Mouse (Mus musculus) gastrocnemius, postnatal 10 days (tissue): ENCODE results near the gene Cfdp1. TPM values are rescaled to one million over a fixed set of nuclear protein-coding genes. Genes with fewer than 3 reads are reported as not detected.
"Not testable (repeated sequence)": the region's sequence is repeated elsewhere in the genome, so short reads cannot be mapped to it uniquely, and the experiment has no call there.

Experiments
- DNase-seq: peaks from one replicate; pipeline ENCODE4 v3.0.0; 2021; ENCODE audit warnings: mixed read lengths
- total RNA-seq, 2 experiments: library from RNA; stranded (reverse); gene quantifications; 2 replicates each; pipeline ENCODE4 v1.2.3; 2021

Cfdp1 gene
- total RNA-seq, 2 experiments from 2014 or later = 33.3 to 43.3 TPM

DNA sequence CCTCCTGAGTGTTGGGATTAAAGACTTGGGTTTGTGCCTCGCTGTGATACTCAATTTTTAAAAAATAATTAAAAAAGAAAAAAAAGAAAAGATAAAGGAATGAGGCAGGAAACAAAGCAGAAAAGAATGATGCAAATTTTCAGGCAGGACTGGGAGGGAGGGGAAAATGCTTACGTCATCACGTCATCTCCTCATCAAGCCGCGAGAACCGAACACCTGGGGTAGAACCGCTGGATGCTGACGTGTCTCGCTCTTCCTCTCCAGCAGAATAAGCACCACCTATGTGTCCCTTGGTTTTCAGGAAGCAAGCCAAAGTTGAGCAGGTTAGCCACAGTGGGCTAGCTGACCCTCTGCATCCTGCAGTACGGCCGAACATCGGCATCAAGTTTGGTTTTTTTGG lies 1.9 kb upstream of the Cfdp1 start:
- DNase-seq = no peak

DNA sequence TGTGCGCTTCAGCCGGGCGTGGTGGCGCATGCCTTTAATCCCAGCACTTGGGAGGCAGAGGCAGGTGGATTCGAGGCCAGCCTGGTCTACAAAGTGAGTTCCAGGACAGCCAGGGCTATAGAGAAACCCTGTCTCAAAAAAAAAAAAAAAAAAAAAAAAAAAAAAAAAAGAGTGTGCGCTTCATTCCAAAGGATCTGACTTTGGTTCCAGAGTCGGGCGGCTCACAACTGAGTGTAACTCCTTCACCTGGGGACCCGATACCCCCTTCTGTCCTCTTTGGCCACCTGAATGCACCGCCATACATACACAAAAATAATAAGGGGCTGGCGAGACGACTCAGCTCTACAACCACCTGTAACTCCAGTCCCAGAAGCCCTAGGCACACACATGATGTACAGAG lies 872 bp downstream of the Cfdp1 start:
- not testable (repeated sequence) for DNase-seq

DNA sequence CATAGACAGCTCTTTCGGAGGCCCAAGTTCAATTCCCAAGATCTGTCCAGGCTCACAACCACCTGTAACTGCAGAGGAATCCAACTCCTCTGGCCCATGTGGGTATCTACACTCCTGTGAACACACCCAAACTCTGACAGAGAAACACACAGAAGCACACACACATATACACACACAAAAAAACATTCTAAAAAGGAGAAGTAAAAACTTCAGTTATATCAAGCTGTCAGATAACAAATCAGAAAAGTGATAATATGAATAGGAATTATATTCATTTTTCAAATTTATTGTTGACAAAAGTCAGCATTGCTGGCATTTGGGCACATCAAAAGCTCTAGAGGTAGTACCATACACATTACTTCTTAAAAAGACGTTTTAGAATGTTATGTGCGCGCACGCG lies 7.3 kb downstream of the Cfdp1 start:
- no peak for DNase-seq

DNA sequence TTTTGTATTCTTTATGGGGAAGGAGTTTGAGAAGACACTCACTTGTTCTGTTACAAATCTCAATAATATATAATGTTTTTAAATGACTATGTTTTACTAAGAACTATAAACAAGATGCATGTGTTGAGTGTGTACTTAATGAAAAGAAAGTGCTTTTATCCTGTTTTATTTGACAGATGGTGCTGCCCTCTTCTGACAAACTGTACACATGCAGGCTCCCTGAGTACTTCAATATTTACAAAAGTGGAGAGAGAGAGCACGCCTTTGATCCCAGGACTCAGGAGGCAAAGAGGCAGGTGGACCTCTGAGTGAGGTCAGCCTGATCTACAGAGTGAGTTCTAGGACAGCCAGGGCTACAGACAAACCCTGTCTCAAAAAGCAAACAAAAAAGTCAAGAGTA lies 18.6 kb downstream of the Cfdp1 start:
- DNase-seq = no peak

DNA sequence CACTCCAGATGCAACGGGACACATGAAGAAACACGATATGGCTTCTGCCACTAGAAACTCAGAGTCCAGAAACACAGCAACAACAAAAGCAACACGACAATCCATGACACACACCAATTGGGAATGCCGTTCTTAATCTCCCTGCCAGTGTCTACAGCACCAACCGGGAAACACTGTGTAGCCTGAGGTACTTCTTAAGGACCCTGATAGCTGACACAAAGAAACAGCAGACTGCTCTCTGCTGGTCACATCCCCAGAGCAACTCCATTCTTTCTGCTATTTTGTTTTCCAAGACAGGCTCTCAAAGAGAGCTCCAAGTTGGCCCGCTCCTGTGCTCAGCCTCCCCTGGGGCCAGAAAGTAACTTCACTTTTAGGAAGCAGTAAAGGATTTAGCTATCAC lies 20.1 kb downstream of the Cfdp1 start:
- DNase-seq = peak; percentile 20

DNA sequence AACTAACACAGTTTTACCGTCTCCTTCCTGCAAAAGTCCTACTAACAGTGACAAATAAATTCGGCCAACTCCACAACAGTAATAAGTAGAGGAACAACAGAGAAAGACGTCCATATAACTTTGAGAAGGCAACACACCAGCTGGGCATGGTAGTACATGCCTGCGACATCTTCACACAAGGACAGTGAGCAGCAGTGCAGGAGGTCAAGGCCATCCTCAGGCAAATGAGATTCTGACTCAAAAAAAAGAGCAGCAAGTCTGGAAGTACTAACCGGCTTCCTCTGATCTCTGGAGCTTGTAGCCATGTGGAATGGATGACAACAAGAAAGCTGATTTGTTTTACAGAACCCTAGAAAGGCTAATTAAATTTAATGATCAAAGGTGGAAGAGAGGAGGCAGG lies 21.1 kb downstream of the Cfdp1 start:
- no peak for DNase-seq

DNA sequence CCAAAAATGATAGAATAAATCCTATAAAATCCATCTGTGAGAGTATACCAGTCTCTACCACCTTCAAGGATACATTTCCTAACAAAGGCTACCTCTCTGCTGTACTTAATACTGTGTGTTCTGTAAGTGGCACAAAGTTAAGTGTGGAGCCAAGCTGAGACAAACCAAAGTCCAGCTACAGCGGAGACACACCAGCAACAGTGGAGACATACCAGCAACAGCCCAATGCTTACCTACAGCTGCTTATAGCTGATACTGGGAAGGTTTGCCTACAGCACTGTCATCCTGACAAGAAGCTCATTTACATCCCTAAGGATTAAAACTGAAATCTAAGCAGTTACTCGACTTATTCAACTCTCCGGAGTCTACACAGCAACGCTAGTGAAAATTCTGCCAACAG lies 22.1 kb downstream of the Cfdp1 start:
- no peak for DNase-seq

DNA sequence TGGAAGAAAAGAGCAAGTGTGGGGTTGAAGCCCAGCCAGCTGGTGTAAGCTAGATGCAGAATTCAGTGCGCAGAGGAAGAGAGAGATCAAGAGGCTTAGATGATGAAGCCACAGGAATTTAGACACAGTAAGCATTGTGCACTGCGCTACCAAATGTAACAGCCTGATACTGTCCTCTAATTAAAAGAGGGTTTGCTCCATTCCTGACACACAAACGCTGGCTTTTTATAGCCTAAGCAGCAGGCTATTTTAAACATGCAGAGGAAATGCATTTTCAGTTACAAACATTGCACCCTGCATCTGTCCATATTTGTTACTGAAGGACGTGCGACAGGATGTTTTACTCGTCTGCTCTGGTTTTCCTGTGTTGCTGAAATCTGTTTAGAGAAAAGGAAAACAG lies 25.5 kb downstream of the Cfdp1 start:
- no peak for DNase-seq

DNA sequence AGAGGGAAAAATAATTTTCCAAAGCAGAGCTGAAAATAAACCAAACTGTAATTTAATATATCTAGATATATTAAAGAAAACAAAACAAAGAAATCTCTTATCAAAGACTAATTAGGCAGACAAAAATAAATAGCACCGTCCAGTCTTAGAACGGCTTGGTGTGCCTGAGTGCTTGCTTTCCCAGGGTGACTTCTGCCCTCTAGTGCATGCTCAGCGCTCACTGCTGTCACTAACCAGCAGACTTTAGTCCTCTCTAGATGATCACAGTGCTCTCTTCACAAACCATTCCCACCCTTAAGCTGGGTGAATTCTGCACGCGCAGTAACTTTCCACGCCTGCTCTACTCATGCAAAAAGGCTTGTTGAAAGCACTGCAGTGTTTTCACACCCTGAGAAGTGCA lies 28.9 kb downstream of the Cfdp1 start:
- peak; percentile 31 for DNase-seq

DNA sequence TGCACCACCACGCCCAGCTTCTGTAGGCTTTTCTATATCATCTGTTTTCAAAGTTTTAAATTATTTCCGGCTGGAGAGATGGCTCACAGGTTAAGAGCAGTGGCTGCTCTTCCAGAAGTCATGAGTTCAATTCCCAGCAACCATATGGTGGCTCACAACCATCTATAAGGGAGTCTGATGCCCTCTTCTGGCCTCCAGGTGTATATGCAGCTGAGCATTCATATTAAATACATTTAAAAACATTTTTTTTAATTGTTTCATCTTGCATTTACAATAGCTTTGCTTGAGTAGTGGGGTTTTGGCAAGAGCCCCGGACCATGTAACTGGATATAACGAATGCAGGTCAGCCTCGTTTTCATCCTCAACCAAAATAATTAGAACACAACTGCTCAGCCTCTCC lies 29.8 kb downstream of the Cfdp1 start:
- DNase-seq = no peak

DNA sequence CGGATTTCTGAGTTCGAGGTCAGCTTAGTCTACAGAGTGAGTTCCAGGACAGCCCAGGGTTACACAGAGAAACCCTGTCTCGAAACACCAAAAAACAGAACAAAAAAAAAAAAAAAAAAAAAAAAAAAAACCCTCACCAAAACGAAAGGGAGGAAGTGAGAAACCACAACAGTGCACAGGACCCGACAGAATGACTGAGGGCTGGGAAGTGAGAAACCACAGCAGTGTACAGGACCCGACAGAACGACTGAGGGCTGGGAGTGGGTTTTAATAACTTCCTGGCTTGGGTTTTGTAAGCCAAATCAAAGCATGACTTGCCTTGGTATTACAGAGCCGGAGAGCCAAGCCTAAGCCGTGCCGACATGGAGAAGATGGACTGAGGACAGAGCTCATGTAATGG lies 32.9 kb downstream of the Cfdp1 start:
- DNase-seq = no peak

DNA sequence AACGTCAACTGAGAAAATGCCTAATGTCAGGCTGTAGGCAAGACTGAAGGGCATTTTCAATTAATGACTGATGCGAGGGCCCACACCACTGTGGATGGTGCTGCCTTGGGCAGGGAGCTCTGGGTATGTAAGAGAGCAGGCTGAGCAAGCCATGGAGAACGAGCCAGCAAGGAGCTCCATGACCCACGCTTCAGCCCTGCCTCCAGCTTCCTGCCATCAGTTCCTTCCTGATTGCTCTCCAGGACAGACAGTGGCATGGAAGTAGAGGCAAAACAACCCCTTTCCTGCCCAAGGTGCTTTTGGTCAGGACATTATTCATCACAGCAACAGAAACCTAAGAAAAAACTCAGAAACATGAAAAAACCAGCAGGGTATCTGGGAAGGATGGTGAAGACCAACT lies 33.4 kb downstream of the Cfdp1 start:
- no peak for DNase-seq

DNA sequence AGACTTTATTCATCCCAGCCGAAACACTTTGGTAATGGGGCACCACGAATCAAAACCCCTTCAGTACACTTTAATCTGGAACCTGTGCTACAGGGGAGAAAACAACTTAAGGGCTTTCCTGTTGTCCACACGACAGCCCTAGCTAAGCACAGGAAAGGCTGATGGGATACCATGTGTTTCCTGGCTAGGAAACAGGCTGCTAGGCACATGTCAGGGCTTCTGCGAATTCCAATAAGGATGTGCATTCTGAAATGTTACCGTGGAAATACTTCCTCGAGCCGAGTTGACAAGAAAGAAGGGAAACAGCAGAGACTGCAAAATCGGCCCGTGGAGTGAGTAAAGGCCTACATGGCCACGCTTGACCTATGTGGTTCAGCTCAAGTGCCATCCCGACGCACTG lies 34.1 kb downstream of the Cfdp1 start:
- DNase-seq = no peak

DNA sequence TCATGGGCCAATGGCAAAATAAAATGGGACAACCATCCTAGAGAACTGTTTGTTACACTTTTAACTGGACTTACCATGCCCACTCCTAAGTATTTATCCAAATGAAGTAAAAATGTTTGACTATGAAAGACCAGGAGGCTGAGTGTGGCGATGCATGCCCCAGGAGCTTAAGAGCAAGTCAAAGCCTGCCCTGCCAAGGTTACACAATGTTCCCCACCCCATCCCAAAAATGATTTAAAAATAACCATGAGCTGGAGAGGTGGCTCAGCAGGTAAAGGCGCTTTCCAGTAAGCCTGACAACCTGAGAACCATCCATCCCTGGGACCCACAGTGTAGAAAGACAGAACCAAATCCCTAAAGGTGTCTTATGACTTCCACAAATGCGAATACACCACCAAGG lies 35.5 kb downstream of the Cfdp1 start:
- DNase-seq = no peak

DNA sequence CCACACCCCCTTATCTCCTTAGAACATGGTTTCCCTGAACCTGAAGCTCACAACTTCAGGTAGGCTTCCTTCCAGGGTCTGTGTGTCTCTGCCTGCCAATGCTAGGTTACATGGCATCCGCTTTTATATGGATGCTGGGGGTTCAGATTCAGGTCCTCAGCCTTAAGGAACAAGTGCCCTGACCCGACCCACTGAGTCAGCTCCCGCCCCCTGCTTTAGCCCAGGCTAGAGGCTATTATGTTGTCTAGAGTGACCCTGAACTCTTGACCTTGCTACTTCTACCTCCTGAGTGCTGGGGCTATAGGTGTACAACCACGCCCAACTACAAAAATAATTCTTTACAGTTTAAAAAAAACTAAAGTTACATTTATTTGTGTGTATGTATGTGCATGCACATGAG lies 39.0 kb downstream of the Cfdp1 start:
- no peak for DNase-seq

DNA sequence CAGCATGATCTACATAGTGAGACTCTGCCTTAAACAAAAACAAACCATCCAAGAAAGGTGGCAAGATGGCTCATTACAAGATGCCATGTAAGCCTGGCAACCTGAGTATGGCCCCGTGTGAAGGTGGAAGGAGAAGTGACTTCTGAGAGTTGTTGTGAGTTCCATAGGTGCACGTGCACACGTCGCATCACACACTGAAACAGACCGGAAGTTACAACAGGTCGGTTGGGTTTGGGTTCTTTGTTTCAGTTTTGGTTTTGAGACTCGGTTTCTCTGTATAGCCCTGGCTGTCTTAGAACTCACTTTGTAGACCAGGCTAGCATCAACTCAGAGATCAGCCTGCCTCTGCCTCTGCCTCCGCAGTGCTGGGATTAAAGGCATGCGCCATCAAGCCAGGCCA lies 40.3 kb downstream of the Cfdp1 start:
- DNase-seq = no peak

DNA sequence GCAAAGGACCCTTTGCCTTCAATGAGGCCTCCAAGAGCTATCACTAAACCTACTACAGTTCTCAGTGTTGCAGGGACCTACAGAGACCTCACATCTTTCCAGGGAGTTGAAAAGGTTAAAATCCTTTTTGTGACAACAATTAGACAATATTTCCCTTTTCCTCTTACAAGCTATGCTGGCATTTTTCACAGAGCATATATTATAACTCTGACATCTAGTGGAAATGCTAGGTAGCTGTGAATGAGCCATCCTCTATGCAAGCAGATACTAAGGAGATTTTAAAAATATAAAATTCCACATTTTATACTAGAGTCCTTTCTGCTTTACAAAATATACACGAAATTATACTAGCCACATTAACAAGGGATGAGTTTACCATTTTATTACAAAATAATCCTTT lies 41.3 kb downstream of the Cfdp1 start:
- no peak for DNase-seq

DNA sequence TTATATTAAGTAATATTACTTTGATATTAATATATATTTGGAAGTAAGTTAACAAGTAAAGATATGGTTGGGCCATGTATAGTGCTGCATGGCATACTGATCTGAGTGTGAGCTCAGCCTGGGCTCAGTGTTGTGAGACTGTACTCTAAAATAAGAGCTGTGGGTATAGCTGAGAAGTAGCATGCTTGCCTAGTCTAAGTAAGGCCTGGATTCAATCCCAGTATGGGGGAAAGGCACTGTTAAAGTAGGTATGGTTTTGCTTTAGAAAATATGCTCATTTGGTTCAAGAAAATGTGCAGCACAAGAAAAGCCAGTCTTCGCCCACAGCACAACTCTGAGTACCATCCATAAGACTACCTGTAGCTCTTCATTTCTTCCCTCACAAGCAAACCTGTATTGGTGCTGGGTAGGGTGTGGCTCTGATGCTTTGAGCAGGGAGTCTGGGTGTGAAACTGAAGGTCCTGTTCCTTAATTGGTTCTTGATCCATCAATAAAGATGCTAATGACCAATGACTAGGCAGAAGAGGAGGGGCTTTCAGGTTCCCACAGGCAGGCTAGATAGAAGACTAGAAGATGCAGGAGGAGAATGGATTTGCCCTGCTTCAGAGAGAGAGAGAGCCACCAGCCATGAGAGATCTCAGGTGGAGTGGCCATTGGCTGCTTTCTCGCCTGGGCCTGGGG lies 43.3 kb downstream of the Cfdp1 start:
- DNase-seq = no peak

DNA sequence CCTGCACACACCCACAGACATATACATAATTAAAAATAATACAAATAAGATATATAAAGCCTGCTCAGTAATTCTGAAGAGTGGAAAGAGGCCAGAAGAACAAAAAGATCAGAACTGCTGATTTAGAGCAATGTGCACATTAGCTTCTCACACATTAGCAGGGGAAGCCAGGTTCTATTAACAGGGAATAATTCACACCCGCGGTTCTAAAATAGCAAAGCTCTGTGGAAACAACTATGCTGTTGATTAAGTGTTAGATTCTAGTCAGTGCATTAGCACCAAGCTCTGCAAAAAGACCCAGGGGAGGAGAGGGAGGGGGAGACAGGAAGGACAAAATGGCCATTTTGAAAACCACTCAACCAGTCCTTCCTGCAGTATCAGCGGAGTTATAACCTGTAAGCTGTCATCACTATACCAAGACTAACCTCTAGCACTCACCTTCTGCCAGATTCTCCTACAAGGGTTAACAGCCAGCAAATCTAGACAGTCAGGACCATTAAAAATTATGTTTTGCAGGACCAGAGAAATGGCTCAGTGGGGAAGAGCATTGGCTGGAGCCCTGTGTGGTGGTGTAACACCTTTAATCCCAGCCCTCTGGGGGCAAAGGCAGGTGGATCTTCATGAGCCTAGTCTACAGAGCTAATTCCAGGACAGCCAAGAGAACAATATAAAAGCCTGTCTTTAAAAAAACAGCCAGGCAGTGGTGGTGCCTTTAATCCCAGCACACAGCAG lies 45.0 kb downstream of the Cfdp1 start:
- DNase-seq = no peak

DNA sequence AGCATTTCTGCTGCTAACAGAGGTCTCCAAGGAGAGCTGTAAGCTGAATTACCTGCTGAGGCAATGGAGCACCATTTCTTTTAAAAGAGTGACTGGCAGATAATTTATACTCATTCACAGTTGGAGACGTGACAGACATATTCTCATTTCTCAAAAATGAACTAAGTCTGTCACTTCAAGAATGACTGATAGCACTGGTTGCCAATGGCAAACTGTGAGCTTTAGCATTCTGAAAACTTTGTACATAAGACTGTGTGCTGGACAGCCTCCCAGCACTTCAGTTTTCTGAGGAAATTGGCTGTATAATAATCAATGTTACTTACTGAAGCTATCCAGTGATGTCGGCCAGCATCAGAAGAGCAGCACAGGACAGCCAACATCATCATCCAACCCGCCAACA lies 46.1 kb downstream of the Cfdp1 start:
- DNase-seq = no peak

DNA sequence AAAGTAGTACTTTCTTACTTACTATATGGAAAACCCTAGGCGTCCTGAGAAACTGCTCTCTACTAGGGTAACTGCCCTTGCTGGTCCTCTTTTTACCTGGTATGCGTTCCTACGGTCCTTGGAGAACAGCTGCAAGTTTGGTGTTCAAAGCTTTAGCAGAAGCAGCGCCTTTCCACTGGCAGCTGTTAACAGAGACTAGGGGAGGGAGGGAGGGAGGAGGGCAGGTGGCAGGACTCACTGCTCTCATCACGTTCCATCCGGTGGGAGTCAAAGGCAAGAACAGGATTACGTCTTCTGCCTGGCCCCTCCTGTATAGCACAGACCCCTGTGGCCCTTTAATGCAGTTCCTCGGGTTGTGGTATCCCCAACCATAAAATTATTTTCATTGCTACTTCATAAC lies 50.7 kb downstream of the Cfdp1 start:
- DNase-seq = no peak

DNA sequence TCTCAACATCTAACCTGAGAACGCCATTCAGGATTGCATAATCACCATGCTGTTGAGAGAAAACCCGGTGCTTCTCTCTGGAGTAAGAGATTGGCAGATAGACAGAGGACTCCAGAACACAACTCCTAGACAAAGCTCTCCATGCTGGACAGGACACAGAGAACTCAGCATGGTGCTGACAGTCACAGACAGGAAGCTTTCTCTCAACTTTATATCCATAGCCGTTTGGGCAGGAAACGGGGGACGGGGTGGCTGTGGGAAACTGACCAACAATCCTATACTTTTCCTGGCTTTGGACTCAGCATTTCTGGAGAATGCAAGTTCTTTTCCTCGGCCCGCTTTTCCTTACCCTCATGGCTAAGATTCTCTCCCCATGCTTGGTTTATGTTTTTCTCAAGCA lies 51.8 kb downstream of the Cfdp1 start:
- no peak for DNase-seq

DNA sequence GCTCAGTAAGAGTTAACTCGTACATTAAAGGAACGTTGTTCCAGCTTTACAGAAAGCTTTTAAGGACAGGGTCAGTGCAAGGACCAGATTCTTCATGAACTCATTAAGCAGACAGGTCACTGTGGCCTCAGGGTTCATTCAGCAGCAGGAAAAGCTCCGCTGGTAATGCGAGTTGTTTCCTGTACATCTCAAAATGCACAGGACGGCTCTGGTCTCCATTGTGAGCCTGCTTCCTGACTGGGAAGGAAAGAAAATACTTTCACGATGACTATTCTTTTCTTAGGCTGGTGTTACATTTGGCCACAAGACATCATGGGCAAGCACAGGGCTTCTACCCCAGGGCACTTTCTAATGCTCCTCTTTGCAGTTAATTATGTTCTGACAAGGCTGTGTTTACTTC lies 52.6 kb downstream of the Cfdp1 start:
- no peak for DNase-seq

DNA sequence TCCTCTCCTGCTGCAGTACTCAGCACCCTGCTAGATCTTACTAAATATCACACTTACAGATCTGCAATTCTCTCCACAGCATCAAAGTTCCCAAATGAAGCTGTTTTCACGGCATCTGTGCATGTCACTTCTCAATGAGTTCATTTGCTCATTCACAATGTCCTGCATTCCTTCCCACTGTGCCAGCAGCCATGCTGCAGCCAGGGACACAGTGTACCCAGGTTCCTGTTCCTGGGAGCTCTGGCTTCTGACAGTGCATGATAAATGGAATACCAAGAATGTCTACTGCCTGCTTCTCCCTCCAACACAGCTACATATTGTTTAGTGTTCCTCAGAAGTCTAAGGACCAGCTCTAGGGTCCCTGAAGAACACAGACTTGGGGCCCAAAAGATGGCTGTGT lies 57.6 kb downstream of the Cfdp1 start:
- no peak for DNase-seq
